Mouse (Mus musculus) CH12.LX (cell line): ENCODE results near the gene Cptp. TPM values are rescaled to one million over a fixed set of nuclear protein-coding genes. Genes with fewer than 3 reads are reported as not detected.

ENCODE experiments used
- DNase-seq: peaks from one replicate; pipeline ENCODE4 v3.0.0-alpha.2; 2013; ENCODE audit errors: extremely low read depth
- H3K27ac ChIP-seq: 2 replicates; pipeline ENCODE4 v1.5.1; 2012; ENCODE audit warnings: low read depth, mild to moderate bottlenecking, control low read depth, moderate library complexity; ENCODE audit not compliant: insufficient read depth
- H3K27me3 ChIP-seq: replicated peaks from 2 replicates; pipeline ENCODE3; 2012; ENCODE audit warnings: inconsistent platforms
- H3K36me3 ChIP-seq, 2 experiments: replicated peaks in 1 of 2; 2 replicates each; pipeline versions ENCODE3 to v1.6.1; 2012; ENCODE audit warnings: inconsistent platforms in 1 of 2, low read length in 1 of 2, mild to moderate bottlenecking in 1 of 2, mixed read lengths in 1 of 2, moderate library complexity in 1 of 2; ENCODE audit not compliant: control insufficient read depth in 1 of 2, insufficient read depth in 1 of 2
- H3K4me1 ChIP-seq, 2 experiments: 2 replicates each; pipeline ENCODE4 v1.6.1; 2012; ENCODE audit warnings: inconsistent platforms in 1 of 2, moderate library complexity in 1 of 2; ENCODE audit not compliant: insufficient read depth in 2 of 2, control insufficient read depth in 1 of 2
- H3K4me2 ChIP-seq: 2 replicates; pipeline ENCODE4 v1.6.1; 2012; ENCODE audit warnings: low read depth, mild to moderate bottlenecking, control low read depth; ENCODE audit not compliant: poor library complexity, insufficient read depth, severe bottlenecking
- H3K4me3 ChIP-seq, 3 experiments: fragments of 150-350 bp in 1 of 3; sonication (generic) in 1 of 3; replicated peaks in 1 of 3; 2 replicates each; pipeline versions ENCODE3 to v1.5.1; 2011 to 2012; ENCODE audit warnings: low read depth in 2 of 3, low read length in 2 of 3, mild to moderate bottlenecking in 2 of 3, moderate library complexity in 2 of 3, control low read depth in 1 of 3, improper control_type of control experiment in 1 of 3, inconsistent platforms in 1 of 3, mixed read lengths in 1 of 3; ENCODE audit not compliant: poor library complexity in 1 of 3
- H3K79me2 ChIP-seq: replicated peaks from 2 replicates; pipeline ENCODE4 v1.6.1; 2012; ENCODE audit warnings: mild to moderate bottlenecking, moderate library complexity; ENCODE audit not compliant: control insufficient read depth, poor library complexity, insufficient read depth, severe bottlenecking; ENCODE audit errors: extremely low read depth
- H3K9ac ChIP-seq: 2 replicates; pipeline ENCODE4 v1.6.1; 2012; ENCODE audit warnings: low read depth, mild to moderate bottlenecking, control low read depth, moderate library complexity; ENCODE audit not compliant: insufficient read depth
- H3K9me3 ChIP-seq: replicated peaks from 2 replicates; pipeline ENCODE3; 2012; ENCODE audit warnings: low read length, inconsistent platforms, mixed read lengths
- BHLHE40 ChIP-seq: IDR thresholded peaks from 2 replicates; pipeline ENCODE4 v1.6.1; 2011; ENCODE audit warnings: mild to moderate bottlenecking, low read depth, low read length, improper control_type of control experiment
- CHD1 ChIP-seq: IDR thresholded peaks from 2 replicates; pipeline ENCODE4 v1.6.1; 2012; ENCODE audit warnings: low read depth, low read length, improper control_type of control experiment, inconsistent platforms
- CHD2 ChIP-seq: IDR thresholded peaks from 2 replicates; pipeline ENCODE4 v1.6.1; 2011; ENCODE audit warnings: low read length, improper control_type of control experiment
- CTCF ChIP-seq, 2 experiments: IDR thresholded peaks in 1 of 2; conservative IDR thresholded peaks in 1 of 2; 2 replicates each; pipeline ENCODE4 v1.5.1; 2011 to 2012; ENCODE audit warnings: low read depth in 2 of 2, low read length in 2 of 2, improper control_type of control experiment in 1 of 2, inconsistent platforms in 1 of 2, mild to moderate bottlenecking in 1 of 2, moderate library complexity in 1 of 2
- ELF1 ChIP-seq: IDR thresholded peaks from 2 replicates; pipeline ENCODE4 v1.6.1; 2014; ENCODE audit warnings: low read depth, mild to moderate bottlenecking, inconsistent platforms, low read length, improper control_type of control experiment
- EP300 ChIP-seq: IDR thresholded peaks from 2 replicates; pipeline ENCODE4 v1.6.1; 2011; ENCODE audit warnings: low read length, improper control_type of control experiment
- GABPA ChIP-seq: IDR thresholded peaks from 2 replicates; pipeline ENCODE4 v1.6.1; 2012; ENCODE audit warnings: low read depth, low read length, improper control_type of control experiment, inconsistent platforms; ENCODE audit not compliant: insufficient replicate concordance
- HCFC1 ChIP-seq: IDR thresholded peaks from 2 replicates; pipeline ENCODE4 v1.6.1; 2012; ENCODE audit warnings: low read depth, mild to moderate bottlenecking, inconsistent platforms, low read length, improper control_type of control experiment
- IRF4 ChIP-seq: IDR thresholded peaks from 2 replicates; pipeline ENCODE4 v1.6.1; 2014; ENCODE audit warnings: low read depth, mild to moderate bottlenecking, inconsistent platforms, low read length, improper control_type of control experiment
- JUN ChIP-seq: IDR thresholded peaks from 2 replicates; pipeline ENCODE4 v1.6.1; 2011; ENCODE audit warnings: low read depth, mild to moderate bottlenecking, low read length, improper control_type of control experiment, moderate library complexity; ENCODE audit not compliant: insufficient read depth
- JUND ChIP-seq: conservative IDR thresholded peaks from 2 replicates; pipeline ENCODE4 v1.6.1; 2011; ENCODE audit warnings: low read depth, low read length, improper control_type of control experiment
- KAT2A ChIP-seq: IDR thresholded peaks from 2 replicates; pipeline ENCODE4 v1.6.1; 2012; ENCODE audit warnings: low read length, improper control_type of control experiment, inconsistent platforms; ENCODE audit not compliant: insufficient replicate concordance
- MAFK ChIP-seq: IDR thresholded peaks from 2 replicates; pipeline ENCODE4 v1.6.1; 2011; ENCODE audit warnings: low read length, improper control_type of control experiment; ENCODE audit not compliant: insufficient replicate concordance
- MAZ ChIP-seq: IDR thresholded peaks from 2 replicates; pipeline ENCODE4 v1.6.1; 2012; ENCODE audit warnings: low read depth, mild to moderate bottlenecking, inconsistent platforms, low read length, improper control_type of control experiment, moderate library complexity
- MXI1 ChIP-seq: IDR thresholded peaks from 2 replicates; pipeline ENCODE4 v1.6.1; 2011; ENCODE audit warnings: mild to moderate bottlenecking, low read depth, low read length, improper control_type of control experiment
- NRF1 ChIP-seq: IDR thresholded peaks from 2 replicates; pipeline ENCODE4 v1.6.1; 2014; ENCODE audit warnings: low read depth, mild to moderate bottlenecking, inconsistent platforms, low read length, improper control_type of control experiment, moderate library complexity
- POLR2AphosphoS2 ChIP-seq: IDR thresholded peaks from 2 replicates; pipeline ENCODE4 v1.6.1; 2011; ENCODE audit warnings: low read depth, low read length, improper control_type of control experiment
- SIN3A ChIP-seq: IDR thresholded peaks from 2 replicates; pipeline ENCODE4 v1.6.1; 2012; ENCODE audit warnings: low read length, improper control_type of control experiment, inconsistent platforms
- TBP ChIP-seq: conservative IDR thresholded peaks from 2 replicates; pipeline ENCODE4 v1.6.1; 2011; ENCODE audit warnings: low read depth, low read length, improper control_type of control experiment
- UBTF ChIP-seq: IDR thresholded peaks from 2 replicates; pipeline ENCODE4 v1.6.1; 2012; ENCODE audit warnings: low read depth, mild to moderate bottlenecking, inconsistent platforms, low read length, improper control_type of control experiment, moderate library complexity
- USF2 ChIP-seq: conservative IDR thresholded peaks from 2 replicates; pipeline ENCODE4 v1.6.1; 2011; ENCODE audit warnings: low read depth, low read length, improper control_type of control experiment
- ZKSCAN1 ChIP-seq: IDR thresholded peaks from 2 replicates; pipeline ENCODE4 v1.6.1; 2012; ENCODE audit warnings: low read depth, inconsistent platforms, low read length, improper control_type of control experiment, borderline replicate concordance
- ZMIZ1 ChIP-seq: IDR thresholded peaks from 2 replicates; pipeline ENCODE4 v1.6.1; 2012; ENCODE audit warnings: low read depth, mild to moderate bottlenecking, inconsistent platforms, low read length, improper control_type of control experiment
- dilution Hi-C: fragments of 300-500 bp; cut with MboI; formaldehyde crosslinking; loops from 2 replicates; pipeline ENCODE4 v1.14.3; 2020; ENCODE audit warnings: low sequenced_read_pairs; ENCODE audit not compliant: extremely low pct_unique_long_range_greater_than_20kb, extremely low pct_ligation_motif_present
- in situ Hi-C: fragments of 300-500 bp; cut with MboI; formaldehyde crosslinking; loops from 3 replicates; pipeline ENCODE4 v1.14.3; 2019; ENCODE audit warnings: low sequenced_read_pairs, low pct_ligation_motif_present, low pct_unique_long_range_greater_than_20kb, mixed read lengths
- polyA plus RNA-seq: library from polyadenylated mRNA; unstranded; fragments of >175 nt; gene quantifications from 2 replicates; pipeline ENCODE4 v1.2.1, GENCODE M21; 2012; ENCODE audit warnings: low read depth; ENCODE audit not compliant: insufficient read length
- total RNA-seq, 2 experiments: library from RNA; depleted of rRNA; stranded (reverse); fragments of 300-350 nt in 1 of 2; fragments of >200 nt in 1 of 2; gene quantifications; 2 replicates each; pipeline ENCODE4 v1.2.3; 2012 to 2014

Cptp gene
- total and polyA plus RNA-seq, 3 experiments, result 9.0 to 15.5 (median 12.1) TPM

GRCm38 (mm10) chr4:155849792-155850451 lies 19.3 kb downstream of the Cptp start:
- in situ Hi-C loops (no loop called here), dilution Hi-C loops (no loop called here)
- Histone ChIP-seq H3K4me3 (no peak overlapping the region), H3K79me2 (peaks cover 19% of the 10 kb centered on the region), H3K4me2 (no peak overlapping the region), H3K4me1 (peaks cover 17 to 54% of the 10 kb centered on the region in 2 experiments), H3K27me3 (no peaks in the 10 kb centered on the region), H3K27ac (no peak overlapping the region), H3K9me3 (no peaks in the 10 kb centered on the region), H3K9ac (no peak overlapping the region), H3K36me3 (peaks cover 17 to 42% of the 10 kb centered on the region in 2 experiments)
- no peak for DNase-seq
- TF ChIP-seq GABPA (no peak), EP300 (no peak), BHLHE40 (no peak), ELF1 (no peak), MAFK (no peak), CHD1 (no peak), ZKSCAN1 (no peak), SIN3A (no peak), NRF1 (no peak), UBTF (no peak), IRF4 (no peak), ZMIZ1 (no peak), POLR2AphosphoS2 (no peak), MXI1 (no peak), JUN (no peak), CTCF (conservative IDR thresholded peaks at IDR 0.05 in 1 of 2, IDR thresholded peaks at IDR 0.05 in 1 of 2; ENCODE audit: low read depth in 2 of 2, low read length in 2 of 2) (no peak), TBP (no peak), CHD2 (no peak), JUND (no peak), KAT2A (no peak)

GRCm38 (mm10) chr4:155849391-155849790 lies 19.8 kb downstream of the Cptp start:
- in situ Hi-C loops (no loop called here), dilution Hi-C loops (no loop called here)
- Histone ChIP-seq H3K9ac (no peak overlapping the region), H3K4me2 (peak overlapping the region; percentile 90; the same call in 1 of the 2 replicates), H3K27me3 (no peaks in the 10 kb centered on the region), H3K36me3 (peaks cover 11 to 37% of the 10 kb centered on the region in 2 experiments), H3K4me3 (no peak overlapping the region), H3K4me1 (peaks cover 17 to 54% of the 10 kb centered on the region in 2 experiments), H3K79me2 (peaks cover 19% of the 10 kb centered on the region), H3K9me3 (no peaks in the 10 kb centered on the region), H3K27ac (no peak overlapping the region)
- TF ChIP-seq CHD2 (no peak), NRF1 (no peak), USF2 (no peak), HCFC1 (no peak), MAZ (no peak), JUN (no peak), GABPA (no peak), ZKSCAN1 (no peak)
- no peak for DNase-seq
